Mouse (Mus musculus): ENCODE measurements around the gene Cecr2. TPM values are rescaled to one million over a fixed set of nuclear protein-coding genes. Genes with fewer than 3 reads are reported as not detected.

Gene Cecr2
- total RNA-seq, 1 experiment from 2014 or later, result 0.50 TPM

DNA sequence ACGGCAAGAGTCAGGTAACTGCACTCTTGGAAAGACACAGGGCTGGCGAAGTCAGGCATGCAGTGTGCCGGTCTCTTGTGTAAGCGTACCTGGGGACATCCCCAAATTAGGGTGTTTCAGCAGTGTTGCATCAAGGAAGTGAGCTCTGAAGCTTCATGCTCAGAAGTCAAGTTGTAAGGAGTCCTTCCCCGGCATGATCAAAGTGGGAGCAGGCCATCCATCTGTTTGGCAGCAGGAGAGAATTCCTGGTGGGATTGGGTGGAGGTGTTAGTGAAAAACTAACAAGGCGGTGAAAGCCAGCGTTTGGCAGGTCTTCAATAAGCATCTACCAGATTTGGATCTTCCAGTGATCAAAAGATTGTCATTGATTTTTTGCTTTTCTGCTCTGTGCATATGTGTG lies 7.3 kb upstream of the Cecr2 start:
- no peak for ATAC-seq (replicated peaks in 1 of 2; ENCODE audit: insufficient read depth in 1 of 2, low FRiP score in 2 of 2, low TSS enrichment in 1 of 2, low read depth in 1 of 2, poor library complexity in 2 of 2, severe bottlenecking in 2 of 2)

DNA sequence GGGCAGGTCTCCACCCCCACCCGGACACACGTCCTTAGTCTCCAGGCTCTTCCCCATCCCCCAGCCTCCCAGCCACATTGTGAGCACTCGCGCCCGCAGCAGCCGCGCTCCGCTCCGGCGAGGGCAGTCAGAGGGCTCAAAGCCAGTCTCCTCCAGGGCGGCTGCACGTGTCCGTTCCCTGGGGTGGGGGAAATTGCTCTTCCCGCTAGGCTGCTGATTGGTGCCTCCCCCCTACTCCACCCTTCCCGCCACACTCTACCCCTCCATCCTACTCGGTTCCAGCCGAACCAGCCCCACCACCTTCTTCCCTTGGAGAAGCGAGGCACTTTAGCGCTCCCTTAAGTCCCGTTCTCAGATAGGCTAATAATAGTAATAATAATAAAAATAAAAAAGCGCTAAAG lies 754 bp upstream of the Cecr2 start:
- ATAC-seq (replicated peaks in 1 of 2; ENCODE audit: insufficient read depth in 1 of 2, low FRiP score in 2 of 2, low TSS enrichment in 1 of 2, low read depth in 1 of 2, poor library complexity in 2 of 2, severe bottlenecking in 2 of 2), result peak; percentile 54 to 57; a peak in 2 of 4 replicates

DNA sequence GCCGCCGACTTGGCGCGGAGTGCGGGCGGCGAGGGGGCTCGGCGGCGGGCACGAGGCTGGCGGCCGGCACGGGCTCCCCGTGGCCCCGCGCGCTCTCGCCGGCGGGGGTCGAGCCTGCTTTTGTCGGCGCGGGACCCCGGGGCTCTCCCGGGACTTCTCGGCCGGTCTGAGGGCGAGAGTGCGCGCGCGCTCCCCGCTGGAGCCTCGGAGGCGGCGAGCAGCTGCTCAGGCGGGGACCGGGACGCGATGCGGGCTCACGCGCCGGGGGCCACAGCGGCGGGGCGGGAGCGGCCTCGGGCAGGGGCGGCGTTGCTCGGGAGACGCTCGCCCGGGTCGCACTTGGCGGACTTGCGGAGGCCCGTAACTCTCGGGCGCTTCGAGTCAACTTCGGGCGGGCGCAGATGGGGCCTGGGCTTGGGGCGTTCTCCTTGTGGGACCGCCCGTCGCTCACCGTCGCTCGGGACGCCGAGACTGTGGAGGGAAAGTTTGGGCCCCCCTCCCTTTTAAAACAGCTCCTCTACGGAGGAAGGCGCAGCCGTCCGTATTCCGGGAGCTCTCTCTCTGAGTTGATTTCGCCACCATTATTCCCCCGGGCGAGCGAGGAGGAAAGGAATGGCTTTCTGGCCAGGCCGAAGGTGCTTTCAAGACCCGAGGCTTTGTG lies 722 bp downstream of the Cecr2 start:
- 0 out of 4 replicates have a peak, but pooled peaks of 1 of the 2 experiments have one; percentile 26 for ATAC-seq (replicated peaks in 1 of 2; ENCODE audit: insufficient read depth in 1 of 2, low FRiP score in 2 of 2, low TSS enrichment in 1 of 2, low read depth in 1 of 2, poor library complexity in 2 of 2, severe bottlenecking in 2 of 2)

DNA sequence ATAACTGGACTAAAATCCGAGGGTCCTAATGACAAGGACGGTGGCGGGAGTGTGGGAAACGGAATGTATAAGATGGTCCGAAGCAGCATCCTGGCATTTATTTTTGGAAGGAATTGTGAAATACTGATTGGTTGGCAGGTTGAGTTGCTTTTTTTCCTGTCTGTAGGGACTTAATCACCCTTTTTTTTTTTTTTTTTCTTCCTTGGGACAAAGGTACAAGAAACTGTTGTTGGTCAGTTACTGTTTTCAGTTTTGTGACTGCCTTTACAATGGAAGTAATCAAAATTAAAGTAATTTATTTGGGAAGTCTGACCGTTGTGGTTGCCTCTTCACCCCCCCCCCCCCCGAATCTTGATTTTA lies 1.2 kb downstream of the Cecr2 start:
- no peak for ATAC-seq (replicated peaks in 1 of 2; ENCODE audit: insufficient read depth in 1 of 2, low FRiP score in 2 of 2, low TSS enrichment in 1 of 2, low read depth in 1 of 2, poor library complexity in 2 of 2, severe bottlenecking in 2 of 2)

DNA sequence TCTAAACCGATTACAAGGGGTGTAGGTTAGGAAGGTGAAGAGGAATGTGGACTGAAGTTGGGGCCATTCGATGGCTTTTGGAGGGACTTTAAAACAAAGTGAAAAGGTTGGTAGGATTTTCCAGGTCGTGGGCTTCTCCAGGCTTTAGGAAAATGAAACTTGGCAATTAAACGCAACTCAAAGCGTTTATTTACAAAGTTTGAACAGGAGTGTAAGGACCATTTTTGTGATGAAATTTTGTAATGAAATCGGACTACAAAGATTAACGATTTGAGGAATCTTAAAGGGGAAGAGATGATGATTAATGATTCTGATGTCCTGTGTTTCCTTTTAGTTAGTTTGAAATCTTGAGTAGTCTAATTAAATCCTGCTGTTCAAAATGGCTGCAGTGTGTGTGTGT lies 1.7 kb downstream of the Cecr2 start:
- no peak for ATAC-seq (replicated peaks in 1 of 2; ENCODE audit: insufficient read depth in 1 of 2, low FRiP score in 2 of 2, low TSS enrichment in 1 of 2, low read depth in 1 of 2, poor library complexity in 2 of 2, severe bottlenecking in 2 of 2)

DNA sequence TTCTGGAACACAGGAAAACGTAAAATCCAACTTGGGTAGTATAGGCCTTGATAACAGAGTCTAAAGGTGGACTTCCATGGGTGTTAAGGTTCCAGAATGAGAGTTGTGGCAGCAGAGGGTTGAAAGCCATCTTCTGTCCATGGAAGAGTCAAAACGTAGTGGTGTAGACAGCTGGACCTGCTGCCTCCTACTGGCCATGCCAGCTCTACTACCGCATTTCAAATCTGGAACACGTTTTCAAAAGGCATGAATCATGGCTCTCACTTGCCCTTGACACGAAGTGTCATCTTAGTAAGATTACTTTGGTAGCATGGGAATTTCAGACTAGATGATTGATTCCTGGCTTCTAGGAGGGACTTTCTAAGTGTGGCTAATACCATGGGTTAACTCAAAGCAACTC lies 8.0 kb downstream of the Cecr2 start:
- ATAC-seq (replicated peaks in 1 of 2; ENCODE audit: insufficient read depth in 1 of 2, low FRiP score in 2 of 2, low TSS enrichment in 1 of 2, low read depth in 1 of 2, poor library complexity in 2 of 2, severe bottlenecking in 2 of 2), result 0 out of 4 replicates have a peak, but pooled peaks have one; percentile 32

DNA sequence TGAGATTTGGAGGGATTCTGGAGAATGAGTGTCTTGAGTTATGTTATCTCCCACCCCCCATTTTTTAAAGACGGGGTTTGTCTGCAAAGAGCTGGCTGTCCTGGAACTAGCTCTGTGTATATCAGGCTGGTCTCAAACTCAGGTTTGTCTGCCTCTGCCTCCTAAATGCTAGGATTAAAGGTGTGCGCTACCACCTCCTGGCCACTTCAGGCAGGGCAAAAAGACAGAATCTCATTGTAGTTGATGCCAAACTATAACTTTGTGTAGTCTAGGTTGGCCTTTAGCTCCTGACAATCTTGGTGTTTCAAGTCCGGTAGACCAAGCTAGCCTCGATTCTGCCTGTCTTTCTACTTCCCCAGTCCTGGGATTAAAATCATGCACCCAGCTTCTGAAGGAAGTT lies 8.7 kb downstream of the Cecr2 start:
- 0 out of 4 replicates have a peak, but pooled peaks of 1 of the 2 experiments have one; percentile 39 for ATAC-seq (replicated peaks in 1 of 2; ENCODE audit: insufficient read depth in 1 of 2, low FRiP score in 2 of 2, low TSS enrichment in 1 of 2, low read depth in 1 of 2, poor library complexity in 2 of 2, severe bottlenecking in 2 of 2)

DNA sequence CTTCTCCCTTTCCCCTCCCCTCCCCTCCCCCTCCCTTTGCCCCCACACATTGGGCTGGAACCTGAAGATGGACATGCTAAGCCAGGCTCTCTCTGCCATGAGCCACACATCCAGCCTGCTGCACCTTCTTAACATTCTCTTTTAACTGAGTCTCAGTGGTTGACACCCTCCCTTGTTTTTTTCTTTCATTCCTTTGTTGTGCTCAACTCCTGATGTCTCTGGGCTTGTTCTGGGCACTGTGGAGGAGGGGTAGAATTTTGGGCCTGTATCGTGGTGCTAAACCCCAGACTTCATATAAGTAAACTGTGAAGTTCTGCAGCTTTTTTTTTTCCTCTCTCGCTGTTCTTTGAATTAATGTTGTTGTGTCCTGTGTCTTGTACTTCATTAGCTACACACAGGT lies 9.8 kb downstream of the Cecr2 start:
- no peak for ATAC-seq (replicated peaks in 1 of 2; ENCODE audit: insufficient read depth in 1 of 2, low FRiP score in 2 of 2, low TSS enrichment in 1 of 2, low read depth in 1 of 2, poor library complexity in 2 of 2, severe bottlenecking in 2 of 2)

DNA sequence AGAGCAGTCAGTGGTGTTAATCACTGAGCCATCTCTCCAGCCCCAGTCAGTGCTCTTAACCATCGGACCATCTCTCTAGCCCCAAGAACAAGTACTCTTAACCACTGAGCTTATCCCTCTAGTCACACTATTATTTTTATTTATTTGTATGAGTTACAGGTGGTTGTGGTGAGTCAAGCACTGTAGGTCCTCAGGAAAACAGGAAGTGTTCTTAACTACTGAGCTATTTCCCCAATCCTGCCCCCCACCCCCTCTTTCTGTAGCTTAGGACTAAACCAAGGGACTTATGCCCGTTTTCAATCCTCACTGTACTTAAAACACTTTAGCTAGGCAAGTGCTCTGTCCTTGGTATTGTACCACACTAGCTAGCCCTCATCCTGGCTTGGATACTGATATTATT lies 17.2 kb downstream of the Cecr2 start:
- ATAC-seq (replicated peaks in 1 of 2; ENCODE audit: insufficient read depth in 1 of 2, low FRiP score in 2 of 2, low TSS enrichment in 1 of 2, low read depth in 1 of 2, poor library complexity in 2 of 2, severe bottlenecking in 2 of 2), result peak; percentile 39 to 46; a peak in 1 of 4 replicates

DNA sequence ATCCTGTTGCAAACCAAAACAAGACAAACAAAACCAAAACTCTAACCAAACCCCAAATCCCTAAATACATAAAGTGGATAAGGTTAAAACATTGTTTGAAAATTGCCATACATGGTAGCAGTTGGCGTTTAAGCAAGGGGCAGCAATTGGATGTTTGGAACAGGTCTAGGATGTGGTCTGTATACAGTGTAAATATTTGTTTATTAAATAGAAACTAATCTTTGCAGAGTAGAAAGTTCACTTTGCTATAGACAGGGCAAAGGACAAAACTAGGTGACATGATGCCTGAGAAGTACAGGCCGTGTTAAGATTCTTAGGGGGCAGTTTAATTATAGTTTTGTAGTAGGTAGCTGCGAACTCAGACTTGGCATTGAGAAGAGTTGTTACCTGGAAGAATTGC lies 18.6 kb downstream of the Cecr2 start:
- ATAC-seq (replicated peaks in 1 of 2; ENCODE audit: insufficient read depth in 1 of 2, low FRiP score in 2 of 2, low TSS enrichment in 1 of 2, low read depth in 1 of 2, poor library complexity in 2 of 2, severe bottlenecking in 2 of 2), result no peak

DNA sequence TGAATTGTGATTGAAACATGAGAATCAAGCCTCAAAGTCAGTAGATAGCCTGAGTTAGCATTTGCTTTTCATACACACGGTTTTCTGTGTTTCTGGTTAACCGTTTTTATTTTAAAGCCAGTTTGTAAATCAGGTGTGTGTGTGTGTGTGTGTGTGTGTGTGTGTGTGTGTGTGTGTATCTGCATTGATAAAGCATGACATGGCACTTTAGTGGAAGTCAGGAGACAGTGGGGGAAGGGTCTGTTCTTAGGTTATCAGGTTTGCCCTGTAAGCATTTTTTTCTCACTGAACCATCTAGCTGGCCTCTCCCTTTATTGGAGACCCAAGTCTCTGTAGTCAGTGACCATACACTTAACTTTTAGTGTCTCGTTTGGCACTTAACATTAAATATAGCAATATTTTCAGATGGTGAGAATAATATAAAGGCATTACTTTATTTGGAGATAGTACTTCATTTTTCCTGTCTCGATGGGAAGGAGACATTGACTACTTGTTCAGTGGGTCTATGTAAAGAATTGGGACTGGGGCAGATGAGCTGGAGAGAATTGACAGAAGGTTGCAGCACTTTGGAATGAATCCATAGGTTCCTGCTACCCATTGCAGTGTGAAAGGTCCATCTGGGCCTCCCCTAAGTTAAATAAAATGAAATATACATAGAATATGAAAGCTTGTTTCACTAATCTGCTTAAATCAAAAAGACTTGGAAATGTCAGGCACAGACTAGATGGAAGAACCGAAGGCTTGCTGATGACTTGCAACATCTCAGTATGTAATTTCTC lies 20.9 kb downstream of the Cecr2 start:
- no peak for ATAC-seq (replicated peaks in 1 of 2; ENCODE audit: insufficient read depth in 1 of 2, low FRiP score in 2 of 2, low TSS enrichment in 1 of 2, low read depth in 1 of 2, poor library complexity in 2 of 2, severe bottlenecking in 2 of 2)

DNA sequence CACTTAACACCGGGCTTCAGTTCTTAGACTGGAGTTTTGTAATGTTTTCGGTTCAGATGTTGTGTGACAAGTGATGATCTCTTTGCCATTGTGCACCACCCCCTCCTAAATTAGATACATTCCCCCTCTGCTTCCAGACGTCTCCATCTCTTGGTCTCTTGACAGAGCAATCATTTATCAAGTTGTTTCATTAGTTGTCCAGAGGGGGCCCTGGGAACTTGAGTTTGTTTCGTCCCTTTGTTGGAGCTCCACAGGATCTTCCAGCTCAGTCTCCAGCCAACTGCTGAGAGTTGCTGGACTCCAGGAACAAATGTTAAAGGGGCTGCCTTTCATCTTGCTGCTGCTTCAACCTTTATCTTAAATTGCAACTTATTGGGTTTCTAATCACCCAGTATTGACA lies 34.1 kb downstream of the Cecr2 start:
- ATAC-seq (replicated peaks in 1 of 2; ENCODE audit: insufficient read depth in 1 of 2, low FRiP score in 2 of 2, low TSS enrichment in 1 of 2, low read depth in 1 of 2, poor library complexity in 2 of 2, severe bottlenecking in 2 of 2), result no peak

DNA sequence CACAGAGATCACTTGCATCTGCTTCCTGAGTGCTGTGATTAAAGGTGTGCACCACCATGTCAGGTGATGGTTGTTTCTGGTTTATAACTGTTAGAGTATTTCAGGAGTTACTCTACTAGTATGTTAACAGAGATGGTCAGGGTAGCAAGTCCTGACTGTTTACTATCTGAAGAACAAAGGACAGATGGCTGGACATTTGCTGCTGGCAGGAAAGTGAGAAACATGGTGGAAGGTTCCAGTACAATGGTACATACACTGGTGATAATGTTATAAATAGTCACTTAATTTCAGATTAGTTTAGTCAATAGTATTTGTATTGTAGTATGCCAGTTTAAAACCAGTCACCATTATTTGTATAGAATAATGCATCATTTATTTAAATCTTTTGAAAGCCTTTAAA lies 38.2 kb downstream of the Cecr2 start:
- ATAC-seq (replicated peaks in 1 of 2; ENCODE audit: insufficient read depth in 1 of 2, low FRiP score in 2 of 2, low TSS enrichment in 1 of 2, low read depth in 1 of 2, poor library complexity in 2 of 2, severe bottlenecking in 2 of 2), result no peak

DNA sequence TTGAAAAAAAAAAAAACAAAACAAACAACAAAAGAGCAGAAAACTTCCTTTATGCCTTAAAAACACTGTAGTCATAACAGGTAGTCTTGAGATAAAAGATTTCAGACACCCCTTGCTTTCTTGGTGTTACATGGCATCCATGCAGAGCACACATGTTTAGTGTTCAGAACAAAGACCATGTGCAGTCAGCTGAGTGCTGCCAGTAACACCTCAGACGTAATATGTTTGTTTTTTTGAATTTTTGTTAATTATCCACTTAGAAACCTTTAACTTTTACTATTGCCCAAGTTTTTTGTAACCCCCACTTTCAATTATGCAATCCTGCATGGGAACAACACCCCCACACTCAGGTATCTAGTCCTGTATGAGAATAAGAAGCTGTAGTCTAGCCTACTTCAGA lies 42.6 kb downstream of the Cecr2 start:
- no peak for ATAC-seq (replicated peaks in 1 of 2; ENCODE audit: insufficient read depth in 1 of 2, low FRiP score in 2 of 2, low TSS enrichment in 1 of 2, low read depth in 1 of 2, poor library complexity in 2 of 2, severe bottlenecking in 2 of 2)

DNA sequence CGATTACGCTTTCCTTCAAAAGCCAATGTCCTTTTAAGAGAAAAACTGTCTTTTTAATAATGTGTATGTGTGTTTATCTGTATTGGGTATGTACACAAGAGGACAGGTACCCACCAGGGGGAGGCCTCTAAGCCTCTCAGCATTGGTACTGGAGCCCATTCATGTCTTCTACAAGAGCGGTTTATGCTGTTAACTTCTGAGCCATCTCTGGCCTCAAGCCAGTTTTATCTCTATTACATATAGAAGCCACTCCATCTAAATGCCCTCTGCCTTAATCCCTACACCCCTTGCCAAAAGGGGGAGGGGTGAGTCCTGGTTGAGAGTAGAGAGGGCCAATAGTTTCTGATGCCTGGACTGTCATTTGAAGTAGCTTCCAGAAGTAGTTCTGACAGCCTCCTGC lies 48.6 kb downstream of the Cecr2 start:
- ATAC-seq (replicated peaks in 1 of 2; ENCODE audit: insufficient read depth in 1 of 2, low FRiP score in 2 of 2, low TSS enrichment in 1 of 2, low read depth in 1 of 2, poor library complexity in 2 of 2, severe bottlenecking in 2 of 2), result no peak

DNA sequence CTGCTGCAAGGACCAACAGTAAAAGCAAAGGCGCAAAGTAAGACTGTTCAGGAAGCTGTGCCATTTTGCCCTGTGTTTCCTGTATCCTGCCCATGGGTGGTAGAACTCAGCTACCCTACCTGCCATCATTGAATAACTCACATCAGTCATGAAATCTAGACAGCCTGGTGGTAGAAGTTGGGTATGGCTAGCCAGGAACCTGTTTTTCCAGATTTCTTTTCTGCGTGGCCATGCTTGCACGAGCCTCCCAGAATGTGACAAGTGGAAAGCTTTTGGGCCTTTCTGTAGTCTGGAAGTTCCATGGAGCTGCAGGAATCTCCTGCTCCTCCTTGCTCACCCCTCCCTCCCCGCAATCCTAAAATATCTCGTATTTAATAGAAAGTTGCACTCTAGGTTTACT lies 49.1 kb downstream of the Cecr2 start:
- ATAC-seq (replicated peaks in 1 of 2; ENCODE audit: insufficient read depth in 1 of 2, low FRiP score in 2 of 2, low TSS enrichment in 1 of 2, low read depth in 1 of 2, poor library complexity in 2 of 2, severe bottlenecking in 2 of 2), result no peak

DNA sequence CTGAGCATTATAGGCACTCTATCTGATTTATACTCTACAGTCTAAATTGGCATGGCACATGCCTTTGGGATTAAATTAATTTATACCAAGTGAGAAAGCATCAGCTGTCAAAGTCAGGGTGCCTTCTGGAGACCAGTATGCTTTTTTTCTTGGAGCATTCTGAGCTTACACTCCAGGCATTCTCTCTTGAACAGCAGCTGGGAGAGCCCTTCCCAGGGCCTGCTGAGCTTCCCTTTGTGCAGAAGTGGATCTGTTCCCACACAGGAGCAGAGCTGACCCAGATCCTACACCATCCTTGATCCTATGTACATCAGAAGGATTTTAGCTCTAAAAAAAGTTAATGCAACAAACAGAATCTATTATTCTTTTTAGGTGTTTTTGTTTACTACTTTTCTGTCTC lies 49.7 kb downstream of the Cecr2 start:
- no peak for ATAC-seq (replicated peaks in 1 of 2; ENCODE audit: insufficient read depth in 1 of 2, low FRiP score in 2 of 2, low TSS enrichment in 1 of 2, low read depth in 1 of 2, poor library complexity in 2 of 2, severe bottlenecking in 2 of 2)

DNA sequence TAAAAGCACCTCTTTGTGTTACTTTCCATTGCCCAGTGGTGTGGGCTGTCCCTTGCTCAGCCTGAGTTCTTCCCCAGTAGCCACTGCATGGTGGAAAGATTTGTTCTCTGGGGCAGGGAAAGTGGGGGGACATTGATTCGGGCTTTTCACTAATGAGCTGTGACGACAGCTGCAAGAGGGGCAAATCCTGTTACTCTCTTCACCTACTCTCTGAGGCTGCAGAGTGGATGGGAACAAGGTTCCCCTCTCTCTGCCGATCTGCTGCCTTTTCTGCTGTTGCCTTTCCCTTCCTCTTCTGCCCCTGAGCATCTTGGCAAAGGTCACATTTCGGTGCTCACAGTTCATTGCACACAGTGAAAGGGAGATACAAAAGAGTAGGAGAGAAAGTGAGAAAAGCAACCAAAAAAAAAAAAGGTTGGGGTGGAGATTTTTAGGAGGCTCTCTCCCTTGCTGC lies 50.4 kb downstream of the Cecr2 start:
- ATAC-seq (replicated peaks in 1 of 2; ENCODE audit: insufficient read depth in 1 of 2, low FRiP score in 2 of 2, low TSS enrichment in 1 of 2, low read depth in 1 of 2, poor library complexity in 2 of 2, severe bottlenecking in 2 of 2), result no peak

DNA sequence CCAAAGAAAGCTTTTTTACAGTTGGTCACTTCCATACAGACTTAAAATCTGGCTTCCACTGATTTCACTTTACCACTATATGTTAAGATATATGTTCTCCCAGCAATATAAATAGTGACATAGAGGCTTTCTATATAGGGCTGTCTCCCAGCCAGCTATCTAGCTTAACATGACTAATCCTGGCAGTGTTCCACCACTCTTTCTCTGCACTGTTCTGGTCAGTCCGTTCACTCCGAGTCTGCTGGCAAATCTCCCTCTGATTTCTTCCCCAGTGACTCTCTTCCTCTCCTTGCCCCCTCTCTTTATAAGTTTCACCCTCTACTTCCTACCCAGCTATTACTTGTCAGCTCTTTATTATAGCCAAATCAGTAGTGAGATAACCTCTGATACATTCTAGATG lies 59.8 kb downstream of the Cecr2 start:
- ATAC-seq (replicated peaks in 1 of 2; ENCODE audit: insufficient read depth in 1 of 2, low FRiP score in 2 of 2, low TSS enrichment in 1 of 2, low read depth in 1 of 2, poor library complexity in 2 of 2, severe bottlenecking in 2 of 2), result no peak
